Mouse (Mus musculus) heart, adult 11 months (tissue): ENCODE results near the gene Mark1.

ENCODE experiments used
- DNase-seq: peaks from one replicate; pipeline ENCODE4 v3.0.0; 2022

Gene Mark1

DNA sequence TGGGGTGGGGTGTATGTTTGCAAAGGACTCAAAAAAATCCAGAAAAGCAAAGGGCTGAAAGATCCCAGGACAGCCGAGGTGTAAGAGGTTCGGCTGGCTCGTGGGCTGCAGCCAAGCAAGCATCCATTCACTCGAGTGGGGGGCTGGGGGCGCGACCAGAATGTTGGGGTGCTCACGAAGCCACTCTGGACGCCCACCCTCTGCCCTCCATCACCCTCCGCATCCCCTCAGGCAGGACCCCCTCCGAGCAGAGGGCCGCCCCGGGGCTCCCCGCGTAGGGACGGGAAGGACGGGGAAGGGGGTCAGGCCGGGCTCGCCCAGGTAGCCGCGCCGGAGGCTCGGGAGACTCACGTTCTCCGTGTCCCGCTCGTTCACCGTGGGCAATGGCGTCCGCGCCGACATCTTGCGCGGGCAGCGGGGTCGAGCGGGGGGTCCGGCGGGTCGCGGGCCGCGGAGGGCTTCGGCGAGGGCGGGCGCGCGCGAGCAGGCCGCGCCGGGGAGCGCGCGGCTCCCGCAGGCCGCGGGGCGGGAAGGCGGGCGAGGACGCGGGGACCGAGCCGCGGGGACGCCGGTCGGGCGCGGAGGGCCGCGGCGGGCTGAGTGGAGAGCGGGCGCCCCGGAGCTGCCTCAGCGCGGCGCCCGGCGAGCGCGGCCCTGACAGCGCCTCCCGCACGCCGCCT is at the start of gene Mark1:
Mark1 (minus strand) TSS at position 500 of the 680 bp plus-strand sequence.
- peak; percentile 87 for DNase-seq

DNA sequence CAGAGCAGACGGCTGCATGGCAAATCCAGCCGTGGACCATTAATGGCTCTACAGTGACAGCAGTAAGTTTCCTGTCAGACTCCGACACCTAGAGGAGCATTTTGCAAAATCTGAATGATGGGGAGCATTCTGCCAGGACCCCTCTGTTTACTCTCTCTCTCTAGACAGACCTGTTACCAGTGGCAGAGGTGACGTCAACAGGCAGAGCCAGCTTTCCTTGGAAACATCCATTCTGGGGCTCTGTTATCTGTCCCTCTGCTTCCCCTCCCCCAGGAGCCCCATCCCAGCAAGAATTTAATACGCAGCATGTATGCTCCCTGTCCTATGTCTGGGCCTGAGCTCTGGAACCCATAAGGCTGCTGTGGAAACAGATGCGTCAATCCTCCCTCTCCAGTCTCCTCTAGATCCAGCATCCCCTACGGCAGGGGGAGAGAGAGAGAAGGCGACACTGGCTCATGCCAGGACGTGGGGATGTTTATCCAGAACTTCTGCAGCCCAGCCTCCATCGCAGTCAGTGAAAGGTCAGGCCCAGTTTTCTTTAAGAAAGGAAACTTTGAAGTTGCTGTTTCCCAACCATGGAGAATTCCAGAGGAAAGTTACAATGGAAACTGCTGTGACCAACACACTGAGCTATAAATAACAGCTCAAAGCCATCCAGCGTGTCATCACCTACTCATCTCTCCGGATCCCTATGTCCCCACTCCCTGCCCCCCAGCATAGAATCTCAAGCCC is 48.3 kb upstream of the Mark1 start:
- DNase-seq: peak; percentile 88

DNA sequence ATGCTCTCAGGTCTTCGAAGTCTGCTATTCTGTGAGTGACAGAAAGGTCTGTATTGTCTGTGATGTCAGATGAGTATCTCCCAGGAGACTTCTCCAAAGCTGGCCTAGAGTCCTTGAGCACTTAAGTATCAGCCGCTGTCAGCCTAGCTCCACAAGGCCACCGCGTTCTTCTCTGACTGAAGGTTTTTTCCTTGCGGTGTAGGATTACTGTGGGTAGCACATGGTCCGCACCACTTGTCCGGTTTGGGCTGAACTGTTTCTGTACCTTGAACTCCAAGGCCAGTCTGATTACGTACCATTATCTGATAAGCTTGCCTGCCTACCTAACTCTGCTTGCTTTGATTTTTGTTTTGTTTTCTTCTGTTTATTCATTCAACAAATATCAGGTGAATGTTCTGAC is 47.1 kb upstream of the Mark1 start:
- no peak for DNase-seq

DNA sequence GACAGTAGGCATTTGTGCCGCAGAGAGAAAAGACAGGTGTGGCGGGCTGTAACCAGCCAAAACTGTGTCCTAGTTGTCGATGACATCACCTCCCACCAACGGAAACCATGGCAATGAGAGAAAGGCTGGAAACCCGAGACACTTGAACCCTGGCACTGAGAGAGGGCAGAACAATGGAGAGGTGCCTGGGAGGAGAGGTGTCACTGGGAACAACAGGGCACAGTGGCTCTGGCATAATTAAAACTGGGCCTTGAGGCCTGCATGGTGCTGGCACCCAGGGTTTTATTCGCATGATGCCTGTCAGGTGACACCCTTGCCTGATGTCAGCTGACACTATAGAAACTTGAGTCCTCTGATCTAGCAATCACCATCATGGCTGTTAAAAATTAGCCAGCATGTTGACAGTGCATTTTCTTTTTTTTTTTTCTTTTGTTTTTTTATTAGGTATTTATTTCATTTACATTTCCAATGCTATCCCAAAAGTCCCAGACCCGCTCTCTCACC is 38.9 kb upstream of the Mark1 start:
- peak; percentile 49 for DNase-seq

DNA sequence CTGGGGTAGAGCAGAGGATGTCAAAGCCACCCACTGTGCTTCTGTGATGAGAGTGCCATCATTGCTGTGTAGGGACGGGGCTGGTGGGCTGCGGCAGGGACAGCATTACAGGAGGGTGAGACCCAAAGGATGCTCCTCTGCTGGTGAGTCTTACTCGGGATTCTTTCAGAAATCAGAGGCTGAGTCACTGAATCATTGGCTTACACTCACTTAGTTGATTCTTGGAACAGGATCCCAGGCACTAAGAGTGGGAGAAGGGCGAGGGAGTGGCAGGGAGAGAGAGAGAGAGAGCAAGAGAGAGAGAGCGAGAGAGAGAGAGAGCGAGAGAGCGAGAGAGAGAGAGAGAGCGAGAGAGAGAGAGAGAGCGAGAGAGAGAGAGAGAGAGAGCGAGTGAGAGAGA is 31.2 kb upstream of the Mark1 start:
- DNase-seq: no peak

DNA sequence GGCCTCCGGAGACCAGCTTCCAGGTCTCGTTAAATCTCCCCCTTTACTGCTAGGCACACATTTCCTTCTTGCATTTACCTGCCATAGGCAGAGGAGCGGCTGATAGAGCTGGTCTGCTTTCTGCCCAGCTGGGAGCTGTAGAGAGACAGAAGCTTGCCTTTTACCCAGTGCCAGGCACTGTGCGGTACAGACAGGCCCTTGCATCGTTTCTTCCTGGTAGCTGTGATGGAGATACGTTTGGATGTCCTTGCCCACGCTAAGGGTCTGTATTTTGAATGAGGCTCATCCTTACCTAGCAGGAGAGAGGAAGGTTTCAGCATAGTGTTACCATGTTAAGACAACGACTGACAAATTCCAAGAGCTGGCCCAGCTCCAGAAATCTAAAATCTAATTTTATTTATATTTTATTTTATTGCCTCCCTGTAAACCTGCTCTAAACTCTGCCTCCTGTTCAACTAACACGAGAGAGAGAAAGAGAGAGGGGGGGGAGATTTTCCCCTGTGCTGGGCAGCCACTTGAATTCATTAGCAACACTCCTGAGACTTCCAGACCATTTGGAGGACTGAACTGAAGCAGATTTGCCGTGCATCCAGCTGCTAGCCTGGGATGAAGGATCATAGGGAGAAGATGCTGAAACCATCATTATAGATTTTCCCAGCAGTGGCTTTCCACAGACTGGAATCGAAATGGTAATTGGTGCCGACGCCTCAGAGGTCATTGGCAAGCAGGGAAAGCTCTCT is 21.2 kb upstream of the Mark1 start:
- DNase-seq: peak; percentile 78

DNA sequence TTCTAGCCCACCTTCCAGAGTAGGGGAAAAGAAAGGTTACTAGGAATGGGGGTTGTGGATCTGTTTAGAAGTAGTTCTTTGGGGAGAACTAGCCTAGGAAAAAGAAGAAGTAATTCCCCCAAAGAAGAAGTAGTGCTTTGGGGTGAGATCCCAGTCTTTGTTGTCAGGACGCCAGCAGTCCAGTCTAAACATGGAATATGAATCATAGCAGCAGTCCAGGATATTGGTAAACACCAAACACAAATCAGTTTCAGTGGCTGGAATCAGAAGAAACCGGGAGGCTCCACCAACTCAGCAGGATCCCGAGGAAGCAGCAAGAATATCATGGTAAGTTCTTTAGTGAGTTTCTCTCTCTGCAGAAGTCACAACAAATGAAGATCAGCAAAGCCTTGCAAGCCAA is 13.2 kb upstream of the Mark1 start:
- peak; percentile 78 for DNase-seq

DNA sequence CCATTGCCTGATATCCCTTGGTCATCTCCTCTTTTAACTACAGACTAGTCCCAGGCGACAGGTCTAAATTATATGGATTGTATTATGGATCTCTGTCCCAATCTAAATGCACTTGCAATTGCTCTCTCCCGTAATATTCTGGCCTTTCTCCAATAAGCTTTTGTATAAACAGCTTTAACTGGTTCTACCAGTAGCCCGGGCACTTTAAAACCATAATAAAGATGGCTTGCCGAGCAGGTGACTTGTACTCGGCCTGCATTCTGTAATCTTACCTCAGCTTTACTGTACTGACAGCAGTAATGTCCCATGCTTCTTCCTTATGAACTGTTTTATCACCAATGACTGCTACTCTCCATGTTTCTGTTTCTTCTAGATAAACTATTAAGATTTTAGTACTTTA is 7.7 kb upstream of the Mark1 start:
- no peak for DNase-seq

DNA sequence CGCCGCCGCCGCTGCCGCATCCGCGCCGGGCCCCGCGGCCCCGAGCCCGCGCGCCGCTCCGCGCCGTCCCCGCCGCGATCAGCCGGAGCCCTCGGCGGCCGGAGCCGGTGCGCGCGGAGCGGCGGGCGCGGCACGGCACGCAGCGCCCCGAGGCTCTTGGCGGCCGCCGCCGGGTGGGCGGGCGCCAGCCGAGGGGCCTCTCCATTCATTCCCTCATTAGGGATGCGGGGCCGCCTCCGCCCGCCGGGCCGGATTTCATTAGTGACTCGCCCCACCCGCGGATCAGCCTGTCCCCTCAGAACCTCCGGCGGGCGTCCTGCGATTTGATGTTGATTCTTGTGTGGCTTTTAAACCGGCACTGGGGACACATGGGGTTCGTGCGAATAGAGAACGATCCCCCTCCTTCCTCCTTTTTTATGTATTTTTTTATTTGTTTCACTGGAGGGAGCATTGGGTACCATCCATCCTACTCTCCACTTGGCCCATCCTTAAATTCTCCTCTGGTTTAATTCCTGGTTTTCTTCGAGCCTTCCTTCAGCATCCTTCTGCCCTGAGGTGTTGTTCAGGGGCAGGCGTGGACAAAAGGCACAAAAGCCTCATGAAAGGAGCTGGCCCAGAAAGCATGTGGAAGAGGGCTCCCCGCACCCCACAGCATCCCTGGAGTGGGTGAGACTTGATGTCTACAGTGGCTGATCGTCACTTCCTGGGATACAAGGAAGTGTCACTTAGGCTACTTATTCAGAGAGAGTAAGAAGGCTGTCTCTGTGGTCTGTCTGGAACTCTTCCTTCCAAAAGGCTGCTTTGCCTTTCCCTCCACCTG is 620 bp upstream of the Mark1 start:
- peak; percentile 88 for DNase-seq

DNA sequence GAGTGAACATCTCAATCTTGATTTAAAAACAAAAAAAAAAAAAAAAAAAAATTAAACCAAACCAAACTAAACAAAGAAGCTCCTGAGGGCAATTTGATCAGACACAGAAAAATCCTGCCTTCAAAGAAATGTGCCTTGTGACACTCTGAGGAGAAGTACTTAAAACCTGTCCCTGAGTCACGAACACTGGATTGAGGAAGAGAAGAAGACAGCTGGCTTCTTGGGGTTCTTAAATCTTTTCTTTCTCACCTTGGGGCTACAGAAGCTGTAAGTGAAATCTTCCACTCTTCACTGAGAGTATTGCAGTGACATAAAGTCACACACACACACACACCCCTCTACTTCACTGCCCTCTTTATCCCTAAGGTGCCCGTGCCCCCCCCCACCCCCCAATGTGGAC is 739 bp downstream of the Mark1 start:
- no peak for DNase-seq

DNA sequence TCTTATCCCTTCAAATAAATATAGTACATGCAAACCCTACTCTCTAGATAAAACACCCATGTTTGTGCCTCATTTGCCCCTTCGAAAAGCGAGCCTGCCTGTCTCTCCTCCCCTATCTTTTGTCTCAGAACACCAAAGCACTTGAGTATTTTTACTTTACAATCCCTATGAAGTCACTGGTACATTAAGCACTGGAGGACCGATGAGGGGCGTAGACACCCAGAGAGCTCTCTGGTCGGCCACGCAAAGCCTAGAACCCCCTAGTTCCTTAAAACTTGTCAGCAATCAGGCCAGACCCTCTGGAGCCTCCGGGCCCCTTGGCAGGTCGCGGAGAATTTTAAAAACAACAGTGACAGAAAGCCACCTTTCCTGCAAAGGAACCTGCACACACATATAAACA is 1.2 kb downstream of the Mark1 start:
- DNase-seq: peak; percentile 72

DNA sequence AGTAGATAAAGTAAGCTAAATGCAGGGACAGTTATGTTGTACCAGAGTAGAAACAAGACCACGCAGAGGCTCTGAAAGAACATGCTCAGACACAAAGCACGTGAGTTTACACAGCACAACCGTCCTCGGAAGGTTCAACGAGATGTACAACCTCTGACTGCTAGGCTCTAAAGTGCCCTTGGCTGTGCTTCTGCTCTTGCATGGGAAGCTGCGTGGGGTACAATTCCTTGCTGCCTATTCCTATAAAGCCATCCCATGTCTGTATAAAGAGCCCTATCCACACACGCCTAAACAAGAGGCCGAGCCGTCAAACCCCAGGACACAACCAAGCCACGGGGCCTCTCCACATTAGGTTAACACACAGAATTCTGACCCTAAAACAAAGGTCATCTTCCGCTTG is 1.9 kb downstream of the Mark1 start:
- peak; percentile 85 for DNase-seq

DNA sequence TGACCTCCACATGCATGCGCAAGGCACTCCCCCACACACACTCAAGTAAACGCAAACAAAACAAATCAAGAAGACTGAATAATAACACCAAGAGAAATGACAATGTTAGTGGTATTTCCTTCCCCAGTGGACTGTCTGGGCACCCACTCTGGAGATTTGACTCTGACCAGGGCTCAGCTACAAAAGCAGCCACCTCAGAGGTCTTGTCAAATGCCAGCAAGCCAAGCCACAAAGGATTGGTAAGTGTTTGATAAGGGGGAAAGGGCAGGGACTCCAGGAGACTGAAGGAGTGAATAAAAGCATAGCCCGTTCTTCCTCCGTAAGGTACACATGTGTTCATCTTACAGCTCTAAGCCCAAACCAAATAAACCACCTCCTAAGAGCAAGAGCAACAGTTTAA is 4.0 kb downstream of the Mark1 start:
- DNase-seq: peak; percentile 75

DNA sequence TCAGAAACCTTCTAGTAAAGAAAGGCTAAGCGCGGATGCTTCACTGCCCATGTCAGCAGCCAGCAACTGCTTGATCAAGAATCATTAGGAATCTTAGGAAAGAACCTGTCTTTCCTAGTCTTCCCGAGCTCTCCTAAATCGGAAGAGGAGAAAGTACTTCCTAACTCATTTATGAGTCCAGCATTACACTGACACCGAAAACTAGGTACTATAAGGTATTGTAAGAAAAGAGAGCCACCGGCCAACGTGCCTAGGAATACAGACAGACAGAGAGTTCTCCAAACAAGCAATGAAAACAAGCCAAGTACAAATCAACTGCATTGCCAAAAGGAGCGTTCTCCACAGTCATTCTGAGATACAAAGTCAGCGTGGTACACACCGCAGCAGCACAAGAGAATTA is 8.2 kb downstream of the Mark1 start:
- peak; percentile 56 for DNase-seq

DNA sequence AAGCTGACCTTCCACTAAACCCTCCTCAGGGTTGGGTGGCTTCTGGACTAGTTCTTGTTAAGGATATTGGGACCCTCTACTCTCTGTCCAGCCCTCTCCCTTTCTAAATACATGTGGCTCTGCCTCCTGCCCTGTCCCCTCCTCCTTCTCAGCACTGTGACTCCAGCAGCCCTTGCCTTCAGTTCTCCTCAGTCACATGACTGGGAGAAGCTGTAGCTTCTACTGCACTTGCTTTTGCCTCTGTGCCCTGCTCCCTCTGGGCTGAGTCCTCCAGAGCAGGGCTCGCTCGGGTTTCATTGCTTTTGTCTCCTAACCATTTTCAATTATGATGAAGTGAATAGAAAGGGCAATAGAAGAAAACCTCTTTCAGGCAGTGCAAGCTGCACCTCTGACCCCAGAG is 12.6 kb downstream of the Mark1 start:
- DNase-seq: no peak

DNA sequence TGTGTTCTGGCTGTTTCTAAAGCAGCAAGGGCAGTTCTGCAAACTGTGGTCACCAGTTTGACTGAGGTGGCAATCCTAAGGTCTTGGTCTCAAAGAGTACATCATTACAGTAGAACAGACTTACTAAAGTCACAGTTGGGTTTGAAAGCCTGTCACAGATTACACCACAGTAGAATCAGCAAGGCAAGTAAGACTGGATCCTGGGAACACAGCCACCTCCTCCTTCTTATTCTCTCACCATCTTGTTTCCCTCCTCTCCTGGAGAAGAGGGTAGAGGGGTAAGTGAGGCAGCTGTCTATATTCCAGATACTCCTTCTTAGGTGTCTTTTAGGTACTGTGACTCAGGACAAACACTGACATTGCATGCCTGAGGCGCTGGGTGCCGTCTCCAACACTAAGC is 14.6 kb downstream of the Mark1 start:
- DNase-seq: peak; percentile 36

DNA sequence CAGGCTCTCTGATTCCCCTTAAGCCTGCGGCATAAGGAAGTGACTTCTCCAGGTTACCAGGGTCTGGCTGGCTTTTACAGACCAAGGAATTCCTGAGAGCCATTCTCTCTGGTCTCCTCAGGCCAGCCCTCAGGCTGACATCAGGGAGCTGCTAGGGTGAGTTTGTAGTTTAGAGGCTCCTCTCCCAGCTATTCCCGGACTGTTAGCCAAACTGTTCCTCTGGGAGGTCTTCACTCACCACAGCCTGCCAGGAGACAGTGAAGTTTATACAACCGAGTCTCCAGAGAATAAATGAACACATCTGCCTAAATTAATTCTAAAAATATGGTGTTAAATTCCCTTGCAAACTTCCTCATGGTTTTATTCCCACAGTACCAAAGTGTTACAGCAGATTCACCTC is 15.6 kb downstream of the Mark1 start:
- peak; percentile 95 for DNase-seq

DNA sequence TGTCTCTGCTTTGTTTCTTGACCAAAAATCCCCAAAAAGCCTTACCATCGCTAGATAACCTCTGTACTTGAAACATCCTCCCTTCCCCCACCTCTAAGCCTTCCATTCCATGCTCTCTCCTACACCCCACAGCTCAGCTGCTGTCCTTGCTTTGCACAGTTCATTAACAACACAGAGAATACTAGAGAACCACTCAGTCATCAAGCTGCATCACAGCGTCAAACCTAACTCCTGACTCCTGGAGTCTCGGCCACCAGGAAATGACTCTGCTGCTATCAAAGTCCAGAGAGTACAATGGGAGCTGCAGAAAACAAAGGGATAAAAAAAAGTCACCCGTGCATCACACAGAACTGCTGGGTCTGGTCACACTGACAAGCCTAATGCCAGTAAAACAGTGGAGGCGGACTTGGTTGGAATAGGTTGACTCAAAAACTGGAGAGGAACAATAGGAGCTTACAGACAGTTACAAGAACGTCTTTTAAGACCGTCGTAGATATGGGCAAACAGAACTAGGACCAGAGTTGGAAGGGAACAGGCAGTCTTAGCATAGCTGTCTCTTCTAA is 27.1 kb downstream of the Mark1 start:
- DNase-seq: peak; percentile 66

DNA sequence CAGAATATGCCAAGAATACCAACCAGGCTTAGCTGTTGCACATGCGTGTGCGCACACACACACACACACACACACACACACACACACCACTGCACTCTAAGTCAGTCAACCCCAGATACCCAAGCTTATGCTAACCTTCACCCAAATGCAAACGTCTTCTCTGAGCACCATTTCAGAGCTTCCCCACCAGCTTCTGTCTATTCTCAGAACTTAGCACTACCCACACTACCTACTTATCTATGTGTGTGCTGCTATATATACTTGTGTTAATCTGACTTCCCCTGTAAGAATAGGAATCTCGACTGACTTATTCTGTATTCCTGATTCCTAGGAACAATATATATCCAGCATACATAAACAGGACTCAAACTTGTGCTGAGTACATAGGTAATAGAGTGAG is 30.0 kb downstream of the Mark1 start:
- DNase-seq: no peak

DNA sequence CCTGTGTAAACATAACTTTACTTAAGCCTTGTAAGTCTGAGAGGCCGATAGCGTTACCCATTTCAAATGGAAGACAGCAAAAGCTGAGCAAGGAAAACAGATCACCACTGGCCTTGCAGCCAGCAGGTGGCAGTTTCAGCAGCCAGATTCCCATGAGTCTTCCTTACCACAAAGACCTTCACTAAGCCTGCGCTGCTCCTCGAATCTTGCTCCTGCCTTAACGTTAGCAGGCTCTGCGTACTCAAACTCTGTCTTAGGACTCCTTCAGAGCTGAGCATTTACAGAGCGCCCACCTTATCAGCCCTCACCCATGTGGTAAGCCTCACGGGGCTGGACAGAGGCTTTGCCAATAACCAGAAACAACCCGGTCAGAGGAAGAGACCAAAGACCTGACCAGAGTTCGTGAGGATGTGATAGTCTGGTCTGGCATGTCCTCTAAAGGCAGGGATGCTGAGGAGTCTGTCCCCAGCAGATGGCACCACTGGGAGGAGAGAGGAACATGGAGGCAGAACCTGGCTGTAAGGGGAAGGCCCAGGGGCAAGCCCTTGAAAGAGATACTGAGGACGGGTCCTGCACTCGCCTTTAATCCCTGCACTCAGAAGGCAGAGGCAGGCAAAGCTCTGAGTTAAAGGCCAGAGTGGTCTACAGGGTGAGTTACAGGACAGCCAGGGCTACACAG is 33.5 kb downstream of the Mark1 start:
- DNase-seq: peak; percentile 92

DNA sequence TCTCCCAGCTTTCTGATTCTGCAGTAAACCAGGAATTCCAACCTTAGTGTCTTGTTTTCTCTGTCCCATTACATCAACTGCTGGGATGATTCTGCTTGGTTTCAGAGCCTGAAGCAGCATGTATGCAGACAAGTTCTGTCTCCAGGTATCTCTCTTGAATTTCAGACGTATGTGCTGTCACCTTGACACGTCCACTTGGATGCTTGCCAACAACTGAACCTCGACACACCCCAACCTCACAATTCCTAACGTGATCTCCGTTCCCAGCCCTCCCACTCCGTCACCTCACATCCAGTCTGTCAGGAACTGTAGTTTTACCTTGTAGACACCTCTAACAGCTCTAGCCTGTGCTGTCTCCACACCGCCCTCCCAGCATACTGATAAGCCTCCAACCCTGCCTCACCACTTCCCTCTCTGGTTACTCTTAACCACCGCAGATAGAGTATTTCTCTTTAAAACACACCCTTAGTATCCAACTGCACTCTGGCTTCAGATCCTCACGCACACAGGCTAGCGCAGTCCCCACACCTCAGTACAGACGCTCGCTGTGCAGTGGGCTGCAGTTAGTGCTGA is 36.2 kb downstream of the Mark1 start:
- no peak for DNase-seq

DNA sequence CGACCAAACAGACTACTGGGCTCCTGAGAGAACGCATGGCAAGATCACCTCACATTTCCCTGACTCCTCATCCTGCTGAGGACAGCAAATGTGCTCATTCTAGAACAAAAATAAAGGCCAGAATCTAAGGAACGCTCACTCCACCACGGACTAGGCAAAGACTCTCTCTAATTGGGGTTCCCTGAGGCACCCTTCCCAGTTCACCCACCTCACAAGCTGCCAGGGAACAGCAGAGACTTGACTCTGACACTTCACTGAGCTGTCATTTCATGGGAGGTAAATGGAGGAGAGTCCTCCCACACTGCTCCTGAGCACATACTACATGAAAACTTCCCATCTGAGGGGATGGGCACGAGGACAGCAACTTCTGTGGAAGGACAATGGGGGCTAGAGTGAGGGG is 37.5 kb downstream of the Mark1 start:
- DNase-seq: no peak
